Mouse (Mus musculus) granulocyte monocyte progenitor cell, adult 5-6 weeks (primary cell): ENCODE results near the gene Zmynd15. TPM values are rescaled to one million over a fixed set of nuclear protein-coding genes. Genes with fewer than 3 reads are reported as not detected.

Source experiments
- ATAC-seq: replicated peaks from 2 replicates; pipeline ENCODE4 v1.8.0; 2016; ENCODE audit warnings: mild to moderate bottlenecking, moderate TSS enrichment, inconsistent platforms; ENCODE audit not compliant: poor library complexity, severe bottlenecking
- total RNA-seq, 2 experiments: library from RNA; stranded (forward) in 1 of 2; stranded (reverse) in 1 of 2; fragments of 200-712, 200-1000 nt in 1 of 2; fragments of >200 nt in 1 of 2; fragmentation: Nextera tagmentation in 1 of 2; gene quantifications; 2 replicates each; pipeline ENCODE4 v1.2.3; 2014 to 2017

Gene Zmynd15
- total RNA-seq (2014; fragmentation: Nextera tagmentation) (not detected in 2 replicates), total RNA-seq (2017) (not detected in 2 replicates)

- ATAC-seq = no peak
Measured at GRCm38 (mm10) chr11:70458688-70459600, at the start of gene Zmynd15. Gene Zmynd15, plus strand, starts transcription at chr11:70459433.

GRCm38 (mm10) chr11:70409594-70410296 lies 49.5 kb upstream of the Zmynd15 start, which contains the start of gene Pelp1:
Gene Pelp1, minus strand, starts transcription at chr11:70410031.
- ATAC-seq = peak; percentile 96

GRCm38 (mm10) chr11:70410297-70410643 lies 49.0 kb upstream of the Zmynd15 start:
- peak; percentile 12 for ATAC-seq

GRCm38 (mm10) chr11:70412591-70412990 lies 46.6 kb upstream of the Zmynd15 start:
- ATAC-seq = no peak

- 0 out of 2 replicates have a peak, but pooled peaks have one; percentile 20 for ATAC-seq
Measured at GRCm38 (mm10) chr11:70413961-70414360, 45.3 kb upstream of the Zmynd15 start.

- ATAC-seq = no peak
Measured at GRCm38 (mm10) chr11:70418199-70418598, 41.0 kb upstream of the Zmynd15 start.

GRCm38 (mm10) chr11:70419486-70419885 lies 39.7 kb upstream of the Zmynd15 start:
- ATAC-seq = no peak

- ATAC-seq = peak; percentile 53
Measured at GRCm38 (mm10) chr11:70426598-70426997, 32.6 kb upstream of the Zmynd15 start.

- no peak for ATAC-seq
Measured at GRCm38 (mm10) chr11:70431574-70431973, 27.7 kb upstream of the Zmynd15 start.

- ATAC-seq = peak; percentile 72
Measured at GRCm38 (mm10) chr11:70432048-70432894, 27.0 kb upstream of the Zmynd15 start, which contains the start of gene Arrb2. Gene Arrb2, plus strand, starts transcription at chr11:70432635.

- ATAC-seq = peak; percentile 50
Measured at GRCm38 (mm10) chr11:70432895-70433568, 26.2 kb upstream of the Zmynd15 start.

GRCm38 (mm10) chr11:70433569-70433943 lies 25.7 kb upstream of the Zmynd15 start:
- ATAC-seq = peak; percentile 26

GRCm38 (mm10) chr11:70433951-70434350 lies 25.3 kb upstream of the Zmynd15 start:
- no peak for ATAC-seq

GRCm38 (mm10) chr11:70435476-70435875 lies 23.8 kb upstream of the Zmynd15 start:
- no peak for ATAC-seq

GRCm38 (mm10) chr11:70437426-70437825 lies 21.8 kb upstream of the Zmynd15 start:
- no peak for ATAC-seq

- ATAC-seq = no peak
Measured at GRCm38 (mm10) chr11:70438728-70439374, 20.4 kb upstream of the Zmynd15 start.

- ATAC-seq = no peak
Measured at GRCm38 (mm10) chr11:70440637-70441036, 18.6 kb upstream of the Zmynd15 start.

- ATAC-seq = peak; percentile 61
Measured at GRCm38 (mm10) chr11:70441882-70442281, 17.4 kb upstream of the Zmynd15 start.

- no peak for ATAC-seq
Measured at GRCm38 (mm10) chr11:70443964-70444363, 15.3 kb upstream of the Zmynd15 start.
